Mouse (Mus musculus): ENCODE data around the gene Plpp2. TPM values are rescaled to one million over a fixed set of nuclear protein-coding genes. Genes with fewer than 3 reads are reported as not detected.

Gene Plpp2
- 8.8 and 10.7 TPM in 2 replicates for polyA plus RNA-seq (2015; fragmentation: Nextera tagmentation; extraction: Ambion mirVana)

GRCm38 (mm10) chr10:79533126-79533911 is at the start of gene Plpp2:
Gene Plpp2, minus strand, starts transcription at chr10:79533796.
- Histone ChIP-seq H3K36me3 (no peaks in the 10 kb centered on the region), H3K27ac (replicated peaks) (no peak within 1 kb of the TSS), H3K9me3 (no peaks in the 10 kb centered on the region), H3K9ac (replicated peaks) (peak within 1 kb of the TSS; percentile 47), H3K4me3 (peak within 1 kb of the TSS; percentile 56), H3K27me3 (no peaks in the 10 kb centered on the region), H3K4me1 (peaks cover 14% of the 10 kb centered on the region; the same call in 1 of the 2 replicates), H3K4me2 (replicated peaks) (peak within 1 kb of the TSS; percentile 87)
- ATAC-seq (replicated peaks): peak; percentile 60
- under 1% methylated on average over 52 of the region's 52 CpGs for WGBS

GRCm38 (mm10) chr10:79581501-79581900 is 47.9 kb upstream of the Plpp2 start:
- H3K9me3 ChIP-seq: no peaks in the 10 kb centered on the region
- H3K4me3 ChIP-seq: no peak overlapping the region
- H3K27me3 ChIP-seq: no peaks in the 10 kb centered on the region
- no peak overlapping the region for H3K27ac ChIP-seq (replicated peaks)
- no peaks in the 10 kb centered on the region for H3K36me3 ChIP-seq
- no peak overlapping the region for H3K4me2 ChIP-seq (replicated peaks)
- H3K9ac ChIP-seq (replicated peaks): no peak overlapping the region
- WGBS: 88% methylated on average over 8 of the region's 8 CpGs
- no peaks in the 10 kb centered on the region for H3K4me1 ChIP-seq
- ATAC-seq (replicated peaks): no peak

GRCm38 (mm10) chr10:79580811-79581210 is 47.2 kb upstream of the Plpp2 start:
- no peaks in the 10 kb centered on the region for H3K9me3 ChIP-seq
- ATAC-seq (replicated peaks): no peak
- WGBS: 40% methylated on average over 6 of the region's 6 CpGs
- no peak overlapping the region for H3K4me2 ChIP-seq (replicated peaks)
- H3K36me3 ChIP-seq: no peaks in the 10 kb centered on the region
- no peak overlapping the region for H3K9ac ChIP-seq (replicated peaks)
- H3K4me1 ChIP-seq: no peaks in the 10 kb centered on the region
- H3K27me3 ChIP-seq: no peaks in the 10 kb centered on the region
- no peak overlapping the region for H3K4me3 ChIP-seq
- H3K27ac ChIP-seq (replicated peaks): no peak overlapping the region

GRCm38 (mm10) chr10:79580356-79580755 is 46.8 kb upstream of the Plpp2 start:
- Histone ChIP-seq H3K27me3 (no peaks in the 10 kb centered on the region), H3K4me1 (no peaks in the 10 kb centered on the region), H3K4me2 (replicated peaks) (no peak overlapping the region), H3K9me3 (no peaks in the 10 kb centered on the region), H3K4me3 (no peak overlapping the region), H3K27ac (replicated peaks) (no peak overlapping the region), H3K36me3 (no peaks in the 10 kb centered on the region), H3K9ac (replicated peaks) (no peak overlapping the region)
- WGBS: 68% methylated on average over 7 of the region's 7 CpGs
- ATAC-seq (replicated peaks): no peak

GRCm38 (mm10) chr10:79579781-79580180 is 46.2 kb upstream of the Plpp2 start:
- Histone ChIP-seq H3K9me3 (no peaks in the 10 kb centered on the region), H3K36me3 (no peaks in the 10 kb centered on the region), H3K4me1 (no peaks in the 10 kb centered on the region), H3K27ac (replicated peaks) (no peak overlapping the region), H3K27me3 (no peaks in the 10 kb centered on the region), H3K9ac (replicated peaks) (no peak overlapping the region), H3K4me2 (replicated peaks) (no peak overlapping the region), H3K4me3 (no peak overlapping the region)
- ATAC-seq (replicated peaks): no peak
- WGBS: 80% methylated on average over 12 of the region's 12 CpGs

- ATAC-seq (replicated peaks): no peak
- Histone ChIP-seq H3K36me3 (no peaks in the 10 kb centered on the region), H3K4me3 (no peak overlapping the region), H3K27me3 (no peaks in the 10 kb centered on the region), H3K4me1 (no peaks in the 10 kb centered on the region), H3K27ac (replicated peaks) (no peak overlapping the region), H3K9ac (replicated peaks) (no peak overlapping the region), H3K4me2 (replicated peaks) (no peak overlapping the region), H3K9me3 (no peaks in the 10 kb centered on the region)
- 74% methylated on average over 7 of the region's 7 CpGs for WGBS
These were observed 45.3 kb upstream of the Plpp2 start for GRCm38 (mm10) chr10:79578891-79579290.

- H3K9ac ChIP-seq (replicated peaks): no peak overlapping the region
- H3K4me3 ChIP-seq: no peak overlapping the region
- no peaks in the 10 kb centered on the region for H3K9me3 ChIP-seq
- no peak overlapping the region for H3K27ac ChIP-seq (replicated peaks)
- ATAC-seq (replicated peaks): no peak
- H3K36me3 ChIP-seq: no peaks in the 10 kb centered on the region
- no peaks in the 10 kb centered on the region for H3K27me3 ChIP-seq
- H3K4me1 ChIP-seq: no peaks in the 10 kb centered on the region
- WGBS: 44% methylated on average over 9 of the region's 9 CpGs
- no peak overlapping the region for H3K4me2 ChIP-seq (replicated peaks)
These were observed 44.7 kb upstream of the Plpp2 start for GRCm38 (mm10) chr10:79578276-79578675.

- Histone ChIP-seq H3K4me3 (no peak overlapping the region), H3K36me3 (no peaks in the 10 kb centered on the region), H3K9ac (replicated peaks) (no peak overlapping the region), H3K9me3 (no peaks in the 10 kb centered on the region), H3K4me1 (no peaks in the 10 kb centered on the region), H3K4me2 (replicated peaks) (no peak overlapping the region), H3K27me3 (no peaks in the 10 kb centered on the region), H3K27ac (replicated peaks) (no peak overlapping the region)
- WGBS: 69% methylated on average over 4 of the region's 4 CpGs
- no peak for ATAC-seq (replicated peaks)
These were observed 43.8 kb upstream of the Plpp2 start for GRCm38 (mm10) chr10:79577376-79577775.

GRCm38 (mm10) chr10:79575754-79576153 is 42.2 kb upstream of the Plpp2 start:
- H3K4me3 ChIP-seq: no peak overlapping the region
- WGBS: 79% methylated on average over 6 of the region's 6 CpGs
- no peaks in the 10 kb centered on the region for H3K27me3 ChIP-seq
- H3K9me3 ChIP-seq: no peaks in the 10 kb centered on the region
- no peak overlapping the region for H3K27ac ChIP-seq (replicated peaks)
- ATAC-seq (replicated peaks): no peak
- H3K4me2 ChIP-seq (replicated peaks): no peak overlapping the region
- H3K36me3 ChIP-seq: no peaks in the 10 kb centered on the region
- no peaks in the 10 kb centered on the region for H3K4me1 ChIP-seq
- H3K9ac ChIP-seq (replicated peaks): no peak overlapping the region

- H3K36me3 ChIP-seq: no peaks in the 10 kb centered on the region
- 90% methylated on average over 6 of the region's 6 CpGs for WGBS
- no peak for ATAC-seq (replicated peaks)
- no peak overlapping the region for H3K4me2 ChIP-seq (replicated peaks)
- H3K4me3 ChIP-seq: no peak overlapping the region
- H3K27me3 ChIP-seq: no peaks in the 10 kb centered on the region
- H3K9me3 ChIP-seq: no peaks in the 10 kb centered on the region
- H3K27ac ChIP-seq (replicated peaks): no peak overlapping the region
- H3K9ac ChIP-seq (replicated peaks): no peak overlapping the region
- H3K4me1 ChIP-seq: no peaks in the 10 kb centered on the region
These were observed 41.2 kb upstream of the Plpp2 start for GRCm38 (mm10) chr10:79574796-79575195.

GRCm38 (mm10) chr10:79574350-79574749 is 40.8 kb upstream of the Plpp2 start:
- ATAC-seq (replicated peaks): no peak
- 89% methylated on average over 8 of the region's 8 CpGs for WGBS

GRCm38 (mm10) chr10:79573611-79574010 is 40.0 kb upstream of the Plpp2 start:
- H3K27ac ChIP-seq (replicated peaks): no peak overlapping the region
- WGBS: 88% methylated on average over 6 of the region's 6 CpGs
- H3K9ac ChIP-seq (replicated peaks): no peak overlapping the region
- H3K4me1 ChIP-seq: no peaks in the 10 kb centered on the region
- H3K4me3 ChIP-seq: no peak overlapping the region
- no peak overlapping the region for H3K4me2 ChIP-seq (replicated peaks)
- H3K36me3 ChIP-seq: no peaks in the 10 kb centered on the region
- H3K9me3 ChIP-seq: no peaks in the 10 kb centered on the region
- no peak for ATAC-seq (replicated peaks)
- H3K27me3 ChIP-seq: no peaks in the 10 kb centered on the region

More at GRCm38 (mm10) chr10:79574350-79574749, 40.8 kb upstream of the Plpp2 start:
- Histone ChIP-seq H3K4me1 (no peaks in the 10 kb centered on the region), H3K9me3 (no peaks in the 10 kb centered on the region), H3K4me2 (replicated peaks) (no peak overlapping the region), H3K4me3 (no peak overlapping the region), H3K27me3 (no peaks in the 10 kb centered on the region), H3K9ac (replicated peaks) (no peak overlapping the region), H3K27ac (replicated peaks) (no peak overlapping the region), H3K36me3 (no peaks in the 10 kb centered on the region)

GRCm38 (mm10) chr10:79571314-79571713 is 37.7 kb upstream of the Plpp2 start:
- no peak for ATAC-seq (replicated peaks)
- Histone ChIP-seq H3K27ac (replicated peaks) (no peak overlapping the region), H3K27me3 (no peaks in the 10 kb centered on the region), H3K4me2 (replicated peaks) (no peak overlapping the region), H3K9ac (replicated peaks) (no peak overlapping the region), H3K4me3 (no peak overlapping the region), H3K36me3 (no peaks in the 10 kb centered on the region), H3K9me3 (no peaks in the 10 kb centered on the region), H3K4me1 (no peaks in the 10 kb centered on the region)
- WGBS: 97% methylated on average over 2 of the region's 2 CpGs

All from forebrain, embryonic 15.5 days (tissue).